Mouse (Mus musculus) G1E (cell line): ENCODE results near the gene Camsap1. TPM values are rescaled to one million over a fixed set of nuclear protein-coding genes. Genes with fewer than 3 reads are reported as not detected.

Experiments
- ATAC-seq: 2 replicates; pipeline ENCODE4 v1.8.0; 2016; ENCODE audit warnings: mild to moderate bottlenecking; ENCODE audit not compliant: insufficient number of reproducible peaks, poor library complexity, low FRiP score, severe bottlenecking; ENCODE audit errors: extremely low read depth
- DNase-seq: peaks from one replicate; pipeline ENCODE4 v3.0.0; 2012; ENCODE audit warnings: low spot score
- H3K27me3 ChIP-seq: 2 replicates; pipeline ENCODE4 v1.6.1; 2012; ENCODE audit warnings: mild to moderate bottlenecking, low read length, inconsistent platforms; ENCODE audit not compliant: insufficient read depth
- H3K36me3 ChIP-seq: replicated peaks from 2 replicates; pipeline ENCODE3; 2012; ENCODE audit warnings: mild to moderate bottlenecking, inconsistent platforms
- H3K4me1 ChIP-seq: 2 replicates; pipeline ENCODE4 v1.6.1; 2012; ENCODE audit warnings: low read depth, low read length, inconsistent platforms, mixed read lengths; ENCODE audit not compliant: insufficient read depth
- H3K4me3 ChIP-seq: 2 replicates; pipeline ENCODE4 v1.5.1; 2012; ENCODE audit warnings: low read depth, mild to moderate bottlenecking, inconsistent platforms, low read length, moderate library complexity, mixed read lengths
- H3K9me3 ChIP-seq: replicated peaks from 2 replicates; pipeline ENCODE4 v1.6.1; 2012; ENCODE audit warnings: inconsistent platforms
- CTCF ChIP-seq: IDR thresholded peaks from 2 replicates; pipeline ENCODE4 v1.5.1; 2012; ENCODE audit warnings: low read depth, low read length, inconsistent platforms, mixed read lengths
- GATA1 ChIP-seq: IDR thresholded peaks from 2 replicates; pipeline ENCODE4 v1.6.1; 2012; ENCODE audit warnings: borderline replicate concordance, low read length, inconsistent platforms, mixed read lengths
- GATA2 ChIP-seq: IDR thresholded peaks from 2 replicates; pipeline ENCODE4 v1.6.1; 2012; ENCODE audit warnings: low read depth, low read length, inconsistent platforms, borderline replicate concordance
- POLR2AphosphoS5 ChIP-seq: IDR thresholded peaks from 2 replicates; pipeline ENCODE4 v1.6.1; 2012; ENCODE audit warnings: low read depth, low read length, inconsistent platforms; ENCODE audit not compliant: insufficient replicate concordance
- TAL1 ChIP-seq: conservative IDR thresholded peaks from 2 replicates; pipeline ENCODE4 v1.6.1; 2012; ENCODE audit warnings: low read depth, low read length, inconsistent platforms, mixed read lengths
- polyA plus RNA-seq: library from polyadenylated mRNA; stranded (reverse); fragments of >175 nt; gene quantifications from 2 replicates; pipeline ENCODE4 v1.2.3, GENCODE M21; 2012
- total RNA-seq, 2 experiments: library from RNA; stranded (forward) in 1 of 2; stranded (reverse) in 1 of 2; fragments of 200-1000 nt in 1 of 2; fragments of >200 nt in 1 of 2; fragmentation: Nextera tagmentation in 1 of 2; gene quantifications; 2 replicates each; pipeline ENCODE4 v1.2.3; 2014 to 2017

The Camsap1 gene
- total and polyA plus RNA-seq, 3 experiments: 4.8 to 21.6 (median 12.9) TPM

DNA sequence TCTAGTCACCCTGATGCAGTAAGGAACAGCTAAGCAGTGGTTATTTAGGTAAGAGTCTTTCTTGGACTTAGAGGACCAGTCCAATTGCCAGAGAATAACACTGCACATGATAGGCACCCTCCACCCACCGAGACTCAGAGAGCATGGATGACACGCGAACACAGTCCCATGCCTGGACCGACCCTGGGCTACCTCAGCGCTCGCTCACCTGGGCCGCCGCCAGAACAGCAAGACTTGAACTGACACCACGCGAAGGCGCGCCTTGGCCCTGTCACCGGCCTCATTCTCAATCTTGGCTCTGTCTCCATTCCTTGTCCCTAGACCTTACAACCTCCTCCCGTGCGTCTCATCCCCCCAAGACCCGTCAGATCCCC is 1.0 kb downstream of the Camsap1 start:
- TF ChIP-seq CTCF: no peak
- H3K27me3 ChIP-seq: peaks cover 24% of the 10 kb centered on the region
- DNase-seq (peak; percentile 25), ATAC-seq (no peak)
- peaks cover 28% of the 10 kb centered on the region for H3K36me3 ChIP-seq
- peak overlapping the region; percentile 82 for H3K4me3 ChIP-seq
- peaks cover 53% of the 10 kb centered on the region for H3K4me1 ChIP-seq
- no peaks in the 10 kb centered on the region for H3K9me3 ChIP-seq

DNA sequence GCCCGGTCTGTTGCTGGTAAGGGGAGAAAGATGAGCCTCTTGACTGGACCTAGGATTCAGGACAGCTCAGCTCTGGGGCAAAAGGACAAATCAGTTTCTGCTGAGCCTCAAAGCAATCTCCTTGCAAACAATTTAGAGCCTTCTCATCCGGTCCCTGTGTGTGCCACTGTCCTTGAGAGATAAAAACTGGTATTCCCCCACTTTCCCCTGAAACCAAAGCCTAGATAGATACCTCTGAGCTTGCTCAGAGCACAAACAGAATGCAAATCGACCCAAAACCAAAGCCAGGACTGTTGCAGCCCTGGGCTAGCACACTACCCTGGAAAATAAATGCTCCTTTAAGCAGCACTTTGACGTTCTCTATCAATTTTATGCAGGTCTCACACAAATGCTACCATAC is 4.1 kb downstream of the Camsap1 start:
- H3K27me3 ChIP-seq: peaks cover 4% of the 10 kb centered on the region
- H3K9me3 ChIP-seq: no peaks in the 10 kb centered on the region
- no peak overlapping the region for H3K4me3 ChIP-seq
- DNase-seq: no peak
- no peak for ATAC-seq
- TF ChIP-seq TAL1: no peak
- no peak for TF ChIP-seq CTCF
- no peak for TF ChIP-seq GATA1
- no peak for TF ChIP-seq POLR2AphosphoS5
- no peak for TF ChIP-seq GATA2
- peaks cover 75% of the 10 kb centered on the region for H3K4me1 ChIP-seq
- peaks cover 34% of the 10 kb centered on the region for H3K36me3 ChIP-seq

DNA sequence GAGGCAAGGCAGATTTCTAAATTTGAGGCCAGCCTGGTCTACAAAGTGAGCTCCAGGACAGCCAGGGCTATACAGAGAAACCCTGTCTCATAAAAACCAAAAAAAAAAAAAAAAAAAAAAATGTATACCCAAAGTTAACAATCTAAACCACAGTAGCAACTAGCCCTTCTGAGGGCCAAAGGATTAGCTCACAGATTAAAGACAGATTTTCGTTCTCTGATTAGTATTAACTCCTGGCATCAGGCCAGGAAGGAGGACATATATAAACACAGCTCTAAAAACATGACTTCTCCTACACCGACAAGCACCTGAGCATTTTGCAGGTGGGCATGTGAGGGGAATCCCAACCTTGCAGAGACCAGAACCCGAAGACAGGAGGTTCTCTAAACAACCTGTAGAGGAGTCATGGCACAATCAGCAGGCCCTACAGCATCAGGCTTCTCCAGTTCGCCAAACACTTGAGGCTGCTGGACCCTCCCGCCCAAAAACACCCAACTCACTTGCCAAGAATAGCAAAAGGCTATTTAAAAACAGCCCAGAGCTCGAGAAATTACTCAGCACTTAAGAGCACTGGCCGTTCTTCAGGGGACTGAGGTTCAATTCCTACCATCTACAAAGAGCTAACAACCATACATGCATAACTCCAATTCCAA is 5.4 kb downstream of the Camsap1 start:
- Histone ChIP-seq H3K9me3 (no peaks in the 10 kb centered on the region), H3K27me3 (no peaks in the 10 kb centered on the region), H3K4me1 (peaks cover 72% of the 10 kb centered on the region), H3K36me3 (peaks cover 44% of the 10 kb centered on the region), H3K4me3 (no peak overlapping the region)
- no peak for TF ChIP-seq POLR2AphosphoS5
- no peak for TF ChIP-seq GATA2
- no peak for TF ChIP-seq TAL1
- no peak for TF ChIP-seq GATA1
- no peak for TF ChIP-seq CTCF
- no peak for ATAC-seq
- no peak for DNase-seq

DNA sequence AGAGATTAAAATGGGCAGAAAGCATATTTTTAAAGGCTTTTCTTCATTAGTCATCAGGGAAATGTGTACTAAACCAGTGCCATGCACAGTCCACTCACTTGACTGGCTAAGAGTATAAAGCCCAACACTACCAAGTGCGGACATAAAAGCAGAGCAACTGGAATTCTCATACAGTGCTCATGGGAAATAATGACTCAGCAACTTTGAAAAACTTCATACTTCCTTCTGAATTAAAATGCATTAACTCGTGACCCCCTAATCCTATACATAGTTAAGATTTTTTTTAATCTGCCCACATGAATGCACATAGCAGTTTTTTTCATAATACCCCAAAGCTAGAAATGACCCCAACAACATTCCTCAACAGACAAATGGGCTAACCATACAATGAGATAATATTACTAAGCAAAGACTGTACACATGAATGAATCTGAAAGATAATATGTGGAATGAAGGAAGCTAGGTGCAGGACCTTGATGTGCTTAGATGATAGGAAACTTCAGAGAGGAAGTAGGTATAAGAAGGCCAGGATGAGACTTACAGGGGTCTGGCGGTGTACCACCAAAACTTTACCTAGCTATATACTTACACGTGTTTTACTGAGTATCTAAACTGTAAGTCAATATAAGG is 7.8 kb downstream of the Camsap1 start:
- no peak for TF ChIP-seq GATA1
- TF ChIP-seq CTCF: no peak
- TF ChIP-seq GATA2: no peak
- TF ChIP-seq POLR2AphosphoS5: no peak
- TF ChIP-seq TAL1: no peak
- Histone ChIP-seq H3K36me3 (peaks cover 60% of the 10 kb centered on the region), H3K27me3 (no peaks in the 10 kb centered on the region), H3K4me3 (no peak overlapping the region), H3K4me1 (peaks cover 60% of the 10 kb centered on the region), H3K9me3 (no peaks in the 10 kb centered on the region)
- DNase-seq (no peak), ATAC-seq (peak; percentile 34; the same call in 1 of the 2 replicates)

DNA sequence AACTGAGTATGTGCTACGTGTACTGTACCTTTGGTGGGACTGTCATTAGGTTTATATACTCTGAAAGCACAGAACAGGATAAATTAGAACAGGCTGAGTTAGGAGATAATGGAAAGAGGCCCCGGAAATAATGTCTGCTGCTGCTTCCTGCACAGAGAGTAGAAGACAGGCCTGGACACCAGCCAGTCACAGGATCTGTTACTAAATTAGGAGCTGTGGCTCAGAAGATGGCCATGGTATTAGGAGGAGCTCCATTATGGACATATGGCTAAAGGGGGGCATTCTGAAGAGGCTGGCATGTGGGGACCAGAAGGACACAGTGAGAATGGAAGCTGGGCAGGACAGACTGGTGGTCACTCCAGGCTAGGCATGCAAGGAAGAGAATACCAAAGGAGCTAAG is 12.7 kb downstream of the Camsap1 start:
- H3K4me3 ChIP-seq: no peak overlapping the region
- no peak for DNase-seq
- ATAC-seq: no peak
- H3K9me3 ChIP-seq: no peaks in the 10 kb centered on the region
- H3K27me3 ChIP-seq: no peaks in the 10 kb centered on the region
- TF ChIP-seq POLR2AphosphoS5 (no peak), CTCF (no peak), GATA1 (no peak), TAL1 (no peak), GATA2 (no peak)
- H3K36me3 ChIP-seq: peaks cover 71% of the 10 kb centered on the region
- peaks cover 21% of the 10 kb centered on the region for H3K4me1 ChIP-seq

DNA sequence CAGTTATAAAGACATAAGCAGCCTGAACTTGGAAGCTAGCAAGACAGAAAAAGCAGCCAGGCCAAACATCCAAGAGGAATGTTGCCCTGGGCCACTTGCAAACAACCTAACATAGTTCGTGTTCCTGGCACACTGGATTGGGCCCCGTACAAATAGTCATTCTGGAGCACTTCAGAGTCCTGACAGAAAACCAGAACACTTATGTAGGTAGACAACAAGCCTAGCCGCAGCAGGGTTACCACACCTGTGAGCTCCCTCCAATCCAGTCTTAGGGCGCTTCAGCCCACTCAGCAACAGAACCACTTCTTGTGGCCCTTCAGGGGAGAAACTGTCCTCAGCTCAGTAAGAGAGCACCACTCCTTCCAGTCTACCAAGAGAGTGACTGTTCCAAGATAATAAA is 13.8 kb downstream of the Camsap1 start:
- no peaks in the 10 kb centered on the region for H3K9me3 ChIP-seq
- H3K27me3 ChIP-seq: no peaks in the 10 kb centered on the region
- peaks cover 11% of the 10 kb centered on the region for H3K4me1 ChIP-seq
- H3K36me3 ChIP-seq: peaks cover 82% of the 10 kb centered on the region
- no peak overlapping the region for H3K4me3 ChIP-seq
- no peak for DNase-seq
- TF ChIP-seq TAL1: no peak
- ATAC-seq: no peak

DNA sequence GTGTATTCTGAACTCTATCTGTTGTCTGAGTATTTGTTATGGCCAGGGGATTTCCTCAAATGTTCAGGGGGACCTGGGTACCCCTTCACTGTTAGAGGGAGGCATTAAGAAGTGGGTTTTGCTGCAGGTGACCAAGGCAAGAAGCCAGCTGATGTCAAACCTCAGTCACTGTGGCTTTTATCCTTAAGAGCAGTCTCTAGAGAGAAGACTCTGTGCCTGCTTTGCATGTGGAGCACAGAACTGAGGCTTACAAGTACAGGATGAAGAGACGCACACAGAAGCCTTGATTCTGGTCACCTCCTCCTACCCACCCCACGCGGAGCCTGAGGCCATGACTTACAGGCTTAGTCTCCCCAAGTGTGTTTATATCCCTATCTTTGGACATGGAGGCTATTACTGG is 33.8 kb downstream of the Camsap1 start:
- peaks cover 88% of the 10 kb centered on the region for H3K36me3 ChIP-seq
- H3K4me1 ChIP-seq: peaks cover 4% of the 10 kb centered on the region; the same call in 1 of the 2 replicates
- ATAC-seq (no peak), DNase-seq (no peak)
- no peak overlapping the region for H3K4me3 ChIP-seq
- H3K9me3 ChIP-seq: no peaks in the 10 kb centered on the region
- H3K27me3 ChIP-seq: no peaks in the 10 kb centered on the region
- TF ChIP-seq GATA1: no peak
- TF ChIP-seq GATA2: no peak
- TF ChIP-seq TAL1: no peak
- TF ChIP-seq CTCF: no peak
- no peak for TF ChIP-seq POLR2AphosphoS5
